Mouse (Mus musculus) heart, embryonic 10.5 days (tissue): Measurements from ENCODE around the gene Sin3b. TPM values are rescaled to one million over a fixed set of nuclear protein-coding genes. Genes with fewer than 3 reads are reported as not detected.
"Not testable (repeated sequence)": the region's sequence is repeated elsewhere in the genome, so short reads cannot be mapped to it uniquely, and the experiment has no call there.

Experiments used
- DNase-seq: peaks from one replicate; pipeline ENCODE4 v3.0.0-alpha.2; 2017; ENCODE audit warnings: low spot score
- H3K27ac ChIP-seq: fragments of 300-500 bp; sonication (generic); 2 replicates; pipeline ENCODE4 v1.5.1; 2016; ENCODE audit warnings: mild to moderate bottlenecking
- H3K27me3 ChIP-seq: fragments of 300-500 bp; sonication (generic); 2 replicates; pipeline ENCODE4 v1.6.1; 2016; ENCODE audit warnings: mild to moderate bottlenecking; ENCODE audit not compliant: poor library complexity, insufficient read depth, severe bottlenecking
- H3K36me3 ChIP-seq: fragments of 300-500 bp; sonication (generic); 2 replicates; pipeline ENCODE4 v1.6.1; 2016; ENCODE audit warnings: mild to moderate bottlenecking, moderate library complexity
- H3K4me1 ChIP-seq: fragments of 300-500 bp; sonication (generic); 2 replicates; pipeline ENCODE4 v1.6.1; 2016; ENCODE audit warnings: mild to moderate bottlenecking
- H3K4me3 ChIP-seq: fragments of 300-500 bp; sonication (generic); 2 replicates; pipeline ENCODE4 v1.5.1; 2016; ENCODE audit warnings: mild to moderate bottlenecking, moderate library complexity
- H3K9me3 ChIP-seq: fragments of 300-500 bp; sonication (generic); 2 replicates; pipeline ENCODE4 v1.6.1; 2016; ENCODE audit warnings: mild to moderate bottlenecking, moderate library complexity
- WGBS: fragments of 180-500 bp; shearing (Covaris S2); methylation state at CpG from one replicate; pipeline ENCODE4 v1.1.7; 2016; 5-methylcytosine and 5-hydroxymethylcytosine counted together
- polyA plus RNA-seq: library from polyadenylated mRNA; unstranded; fragments of >200 nt; fragmentation: Nextera tagmentation; extraction: Ambion mirVana; gene quantifications from 2 replicates; pipeline ENCODE4 v1.2.1, GENCODE M21; 2016

Sin3b gene
- 151 and 158 TPM in 2 replicates for polyA plus RNA-seq

DNA sequence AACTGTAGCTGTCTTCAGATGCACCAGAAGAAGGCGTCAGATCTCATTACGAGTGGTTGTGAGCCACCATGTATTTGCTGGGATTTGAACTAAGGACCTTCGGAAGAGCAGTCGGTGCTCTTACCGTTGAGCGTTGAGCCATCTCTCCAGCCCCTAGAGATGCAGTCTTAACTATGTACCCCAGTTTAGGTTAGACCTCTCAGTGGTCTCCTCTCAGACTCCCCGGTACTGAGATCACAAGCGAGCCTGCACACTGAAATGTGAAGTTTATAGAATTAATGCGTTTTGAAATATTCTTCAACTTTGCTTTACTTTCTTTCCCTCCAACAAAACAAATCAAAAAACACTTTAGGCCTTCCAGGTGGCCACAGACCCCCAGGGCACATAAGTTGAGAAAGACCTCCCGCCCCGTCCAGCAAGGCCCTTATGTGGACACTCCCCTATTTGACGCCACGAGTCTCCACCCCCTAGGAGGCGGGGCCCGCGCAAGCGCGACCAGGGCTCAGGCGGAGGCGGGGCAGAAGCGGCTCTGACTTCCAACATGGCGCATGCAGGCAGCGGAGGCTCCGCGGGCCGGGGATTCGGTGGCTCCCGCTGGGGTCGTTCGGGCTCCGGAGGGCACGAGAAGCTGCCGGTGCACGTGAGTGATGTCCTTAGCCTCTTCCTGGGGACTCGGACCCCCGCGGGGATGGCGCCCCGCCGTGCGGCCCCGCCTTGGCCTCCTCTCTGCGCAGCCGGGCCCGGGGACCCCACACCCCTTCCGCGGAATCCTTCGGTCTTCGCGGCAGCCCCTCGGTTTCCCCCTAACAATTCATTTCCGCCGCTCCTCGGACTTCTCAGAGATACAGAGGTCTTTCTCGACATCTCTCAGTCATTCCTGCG lies at the start of gene Sin3b:
Sin3b (plus strand) TSS at position 517 of the 882 bp plus-strand sequence.
- H3K27ac ChIP-seq = peak within 1 kb of the TSS; percentile 97
- H3K9me3 ChIP-seq = no peaks in the 10 kb centered on the region
- 13% methylated on average over 56 of the region's 56 CpGs for WGBS
- peaks cover 8% of the 10 kb centered on the region for H3K4me1 ChIP-seq
- peak; percentile 97 for DNase-seq
- H3K4me3 ChIP-seq = peak within 1 kb of the TSS; percentile 96
- peaks cover 34% of the 10 kb centered on the region for H3K36me3 ChIP-seq
- H3K27me3 ChIP-seq = no peaks in the 10 kb centered on the region

DNA sequence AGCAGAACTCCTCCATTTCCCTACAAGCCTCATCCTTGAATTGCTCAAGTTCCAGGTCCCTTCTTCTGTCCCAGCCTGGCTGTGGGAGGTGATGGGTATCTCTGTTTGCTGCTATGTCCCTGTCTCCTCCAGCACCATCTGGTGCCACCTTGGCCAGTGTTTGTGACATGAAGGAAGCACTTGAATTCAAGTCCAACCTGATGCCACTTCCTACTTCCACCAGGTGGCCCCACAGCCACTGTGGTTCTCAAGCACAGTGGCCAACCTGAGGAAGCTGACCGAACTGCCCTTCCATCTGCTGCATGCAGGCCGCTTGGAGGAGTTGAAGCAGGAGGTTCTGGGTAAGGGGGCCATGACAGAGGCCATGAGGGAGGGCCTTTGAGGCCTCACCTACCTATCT lies 48.9 kb upstream of the Sin3b start:
- DNase-seq = no peak
- Histone ChIP-seq H3K36me3 (no peaks in the 10 kb centered on the region), H3K27ac (no peak overlapping the region), H3K4me3 (no peak overlapping the region), H3K4me1 (no peaks in the 10 kb centered on the region), H3K9me3 (no peaks in the 10 kb centered on the region), H3K27me3 (no peaks in the 10 kb centered on the region)
- WGBS = 71% methylated on average over 2 of the region's 2 CpGs

DNA sequence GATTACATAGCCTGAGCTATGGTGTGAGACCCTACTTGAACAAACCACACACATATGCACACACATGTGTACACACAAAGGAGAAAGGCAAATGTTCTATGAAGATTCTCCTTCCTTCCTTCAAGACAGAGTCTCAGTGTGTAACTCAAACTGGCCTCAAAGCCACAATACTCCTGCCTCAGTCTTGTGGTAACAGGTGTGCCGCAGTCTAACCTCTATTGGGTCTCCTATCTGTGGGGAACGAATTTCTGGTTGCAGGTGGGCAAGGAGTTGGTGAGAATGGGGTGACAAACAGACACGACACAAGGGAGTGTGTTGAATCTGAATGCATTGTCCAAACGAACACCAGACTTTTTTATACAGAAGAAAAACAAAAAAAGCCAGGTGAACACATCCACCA lies 46.6 kb upstream of the Sin3b start:
- no peak for DNase-seq
- Histone ChIP-seq H3K9me3 (no peaks in the 10 kb centered on the region), H3K27me3 (no peaks in the 10 kb centered on the region), H3K36me3 (no peaks in the 10 kb centered on the region), H3K4me1 (no peaks in the 10 kb centered on the region), H3K27ac (no peak overlapping the region), H3K4me3 (no peak overlapping the region)
- WGBS = 52% methylated on average over 4 of the region's 4 CpGs

DNA sequence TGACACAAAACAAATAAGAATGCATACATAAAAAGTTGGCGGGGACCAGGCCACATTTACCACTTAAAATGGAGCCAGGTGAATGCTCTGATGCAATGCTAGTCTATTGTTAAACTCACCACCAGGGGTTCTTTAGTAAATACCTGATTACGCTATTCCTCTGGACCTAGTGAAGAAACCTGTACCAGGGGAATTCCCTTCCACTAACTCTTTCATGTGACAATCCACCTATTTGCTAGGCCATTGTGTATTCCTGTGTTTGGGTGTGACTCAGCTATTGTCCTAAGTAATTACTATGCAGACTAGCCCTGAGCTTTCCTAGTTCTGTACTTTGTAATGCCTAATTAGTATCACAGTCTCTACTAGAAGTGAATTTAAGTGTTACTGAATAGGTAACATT lies 46.2 kb upstream of the Sin3b start:
- H3K9me3 ChIP-seq, H3K27me3 ChIP-seq, H3K4me3 ChIP-seq, H3K36me3 ChIP-seq, DNase-seq, H3K4me1 ChIP-seq, H3K27ac ChIP-seq: not testable (repeated sequence)
- WGBS = 51% methylated on average over 2 of the region's 2 CpGs

DNA sequence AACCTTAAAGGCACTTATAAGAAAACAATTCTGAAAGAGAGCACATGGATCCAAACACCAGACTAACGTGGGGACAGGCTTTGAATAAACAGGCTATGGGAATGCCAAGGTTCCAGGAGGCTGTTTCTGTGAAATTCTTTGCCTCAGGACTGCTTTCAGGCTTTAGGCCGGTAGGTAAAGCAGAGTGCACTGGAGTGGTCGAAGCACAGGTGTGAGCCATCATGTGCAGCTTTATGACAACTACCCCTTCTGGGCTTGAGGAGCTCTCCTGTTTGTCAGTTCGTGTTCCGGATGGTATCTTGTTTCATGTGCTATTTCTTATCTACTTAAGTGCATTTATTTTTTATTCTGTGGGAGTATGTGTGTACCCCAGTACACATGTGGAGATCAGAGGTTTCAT lies 45.8 kb upstream of the Sin3b start:
- H3K27ac ChIP-seq = no peak overlapping the region
- WGBS = 63% methylated on average over 5 of the region's 5 CpGs
- no peaks in the 10 kb centered on the region for H3K36me3 ChIP-seq
- DNase-seq = no peak
- no peaks in the 10 kb centered on the region for H3K9me3 ChIP-seq
- H3K4me3 ChIP-seq = no peak overlapping the region
- H3K27me3 ChIP-seq = no peaks in the 10 kb centered on the region
- H3K4me1 ChIP-seq = no peaks in the 10 kb centered on the region

DNA sequence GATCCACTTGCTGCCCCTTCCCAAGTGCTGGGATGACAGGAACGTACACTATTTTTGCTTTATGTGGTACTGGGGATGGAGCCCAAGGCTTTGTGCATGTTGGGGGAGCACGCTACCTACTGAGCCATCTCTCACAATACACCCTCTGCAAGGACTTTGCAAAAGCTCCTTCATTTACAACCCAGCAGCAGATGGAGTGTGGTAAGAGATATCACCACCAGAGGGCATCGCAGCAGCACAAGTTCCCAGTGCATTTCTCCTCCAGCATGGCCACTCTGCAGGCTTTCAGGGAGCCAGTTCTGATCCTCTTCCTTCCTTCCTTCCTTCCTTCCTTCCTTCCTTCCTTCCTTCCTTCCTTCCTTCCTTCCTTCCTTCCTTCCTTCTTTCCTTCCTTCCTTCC lies 43.0 kb upstream of the Sin3b start:
- no peak overlapping the region for H3K27ac ChIP-seq
- H3K4me1 ChIP-seq = 0 out of 2 replicates have a peak, but pooled peaks cover 4% of the 10 kb centered on the region
- no peak overlapping the region for H3K4me3 ChIP-seq
- no peak for DNase-seq
- 8% methylated on average over 3 of the region's 3 CpGs for WGBS
- no peaks in the 10 kb centered on the region for H3K36me3 ChIP-seq
- no peaks in the 10 kb centered on the region for H3K27me3 ChIP-seq
- no peaks in the 10 kb centered on the region for H3K9me3 ChIP-seq

DNA sequence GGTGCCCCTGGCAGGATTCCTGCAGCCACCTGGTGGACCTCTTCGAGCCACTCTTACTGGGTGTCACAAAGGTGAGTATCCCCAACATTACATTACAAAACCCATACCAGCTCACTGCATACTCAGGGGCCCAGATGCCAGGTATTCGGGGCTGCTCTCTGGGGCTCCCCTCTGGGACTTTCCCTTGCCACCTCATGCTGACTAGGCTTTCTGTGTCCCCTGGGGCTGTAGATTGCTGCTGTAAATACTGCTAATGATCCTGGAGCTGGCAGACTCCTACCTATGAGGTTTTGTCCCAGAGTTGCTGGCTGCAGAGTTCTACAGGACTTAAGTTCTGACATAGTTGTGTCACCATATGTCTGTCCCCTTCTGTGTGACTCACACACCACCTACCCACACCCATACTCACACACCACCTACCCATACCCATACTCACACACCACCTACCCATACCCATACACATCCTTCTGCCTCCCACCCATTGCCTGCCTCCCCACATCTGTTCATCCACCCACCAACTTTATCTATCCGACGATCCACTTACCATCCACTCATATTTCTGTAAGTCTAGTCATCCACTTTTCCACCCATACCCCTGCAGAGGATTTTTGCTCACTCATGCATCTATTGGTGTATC lies 40.9 kb upstream of the Sin3b start:
- 77% methylated on average over 4 of the region's 4 CpGs for WGBS
- Histone ChIP-seq H3K9me3 (no peaks in the 10 kb centered on the region), H3K27me3 (no peaks in the 10 kb centered on the region)

DNA sequence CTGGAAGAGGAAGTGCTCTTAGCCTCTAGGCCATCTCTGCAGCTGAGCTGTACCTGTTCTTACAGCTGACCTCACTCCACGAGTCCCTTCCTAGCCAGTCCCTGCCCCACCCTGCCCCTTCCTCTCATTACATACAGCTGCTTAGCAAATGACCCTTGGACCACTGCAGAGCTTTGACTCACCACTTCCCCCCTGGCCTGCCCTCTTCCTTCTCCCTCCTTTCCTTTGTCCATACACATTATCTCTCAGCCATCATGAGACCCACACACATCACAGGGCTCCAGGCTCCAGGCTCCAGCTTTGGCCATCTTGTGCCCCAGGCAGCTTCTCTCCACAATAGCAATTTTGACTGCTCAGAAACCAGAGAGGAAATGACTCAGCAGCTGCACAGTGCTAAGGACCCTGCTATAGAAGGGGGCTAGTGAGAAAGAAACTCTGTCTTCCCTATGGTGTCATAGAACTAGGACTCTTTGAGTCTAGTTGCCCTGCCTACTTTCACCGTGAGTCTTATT lies 40.0 kb upstream of the Sin3b start:
- H3K4me3 ChIP-seq = no peak overlapping the region
- DNase-seq = no peak
- 0 out of 2 replicates have a peak, but pooled peaks cover 4% of the 10 kb centered on the region for H3K4me1 ChIP-seq
- H3K27me3 ChIP-seq = no peaks in the 10 kb centered on the region
- peak overlapping the region; percentile 36 for H3K27ac ChIP-seq
- no peaks in the 10 kb centered on the region for H3K9me3 ChIP-seq
- 30% methylated on average over 2 of the region's 2 CpGs for WGBS
- no peaks in the 10 kb centered on the region for H3K36me3 ChIP-seq

More for the DNA sequence above, 40.9 kb upstream of the Sin3b start:
- H3K4me3 ChIP-seq = no peak overlapping the region
- no peak overlapping the region for H3K27ac ChIP-seq
- H3K36me3 ChIP-seq = no peaks in the 10 kb centered on the region
- no peak for DNase-seq
- 0 out of 2 replicates have a peak, but pooled peaks cover 4% of the 10 kb centered on the region for H3K4me1 ChIP-seq

DNA sequence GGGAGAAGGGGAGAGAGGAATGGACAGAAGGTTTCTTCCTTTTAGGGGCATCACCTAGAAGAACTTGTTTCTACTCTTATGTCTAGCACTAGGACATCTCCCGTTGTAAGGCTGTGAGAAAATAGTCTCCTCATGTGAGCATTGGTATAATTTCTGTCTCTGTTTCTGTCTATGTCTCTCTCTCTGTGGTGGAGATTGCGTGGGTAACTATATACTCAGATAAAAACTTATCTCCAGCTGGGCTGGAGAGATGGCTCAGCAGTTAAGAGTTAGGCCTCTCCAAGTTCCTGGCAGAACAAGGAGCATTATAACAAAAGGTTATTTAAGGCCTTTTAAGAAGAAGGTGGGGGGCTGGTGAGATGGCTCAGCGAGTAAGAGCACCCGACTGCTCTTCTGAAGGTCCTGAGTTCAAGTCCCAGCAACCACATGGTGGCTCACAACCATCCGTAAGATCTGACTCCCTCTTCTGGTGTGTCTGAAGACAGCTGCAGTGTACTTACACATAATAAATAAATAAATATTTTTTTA lies 39.4 kb upstream of the Sin3b start:
- not testable (repeated sequence) for DNase-seq, H3K9me3 ChIP-seq, H3K4me1 ChIP-seq, H3K27me3 ChIP-seq, H3K4me3 ChIP-seq, H3K36me3 ChIP-seq
- H3K27ac ChIP-seq = peak overlapping the region; percentile 36; the same call in 1 of the 2 replicates
- WGBS = 89% methylated on average over 5 of the region's 5 CpGs

DNA sequence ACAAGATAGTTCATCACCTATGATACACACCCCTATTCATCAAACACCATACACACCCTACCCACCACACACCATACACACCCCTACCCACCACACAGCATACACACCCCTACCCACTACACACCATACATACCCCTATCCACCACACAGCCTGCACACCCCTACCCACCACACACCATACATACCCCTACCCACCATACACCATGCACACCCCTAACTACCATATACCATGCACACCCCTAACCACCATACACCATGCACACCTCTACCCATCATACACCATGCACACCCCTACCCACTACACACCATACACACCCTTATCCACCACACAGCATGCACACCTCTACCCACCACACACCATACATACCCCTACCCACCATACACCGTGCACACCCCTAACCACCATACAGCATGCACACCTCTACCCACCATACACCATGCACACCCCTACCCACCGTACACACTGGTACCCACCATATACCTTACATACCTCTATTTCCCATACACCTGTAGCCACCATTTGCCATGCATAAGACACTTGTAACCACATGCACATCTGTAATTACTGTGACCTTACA lies 24.6 kb upstream of the Sin3b start:
- no peak overlapping the region for H3K27ac ChIP-seq
- H3K36me3 ChIP-seq = no peaks in the 10 kb centered on the region
- DNase-seq = no peak
- 86% methylated on average over 2 of the region's 2 CpGs for WGBS
- no peaks in the 10 kb centered on the region for H3K4me1 ChIP-seq
- H3K4me3 ChIP-seq = no peak overlapping the region
- no peaks in the 10 kb centered on the region for H3K27me3 ChIP-seq
- H3K9me3 ChIP-seq = no peaks in the 10 kb centered on the region

DNA sequence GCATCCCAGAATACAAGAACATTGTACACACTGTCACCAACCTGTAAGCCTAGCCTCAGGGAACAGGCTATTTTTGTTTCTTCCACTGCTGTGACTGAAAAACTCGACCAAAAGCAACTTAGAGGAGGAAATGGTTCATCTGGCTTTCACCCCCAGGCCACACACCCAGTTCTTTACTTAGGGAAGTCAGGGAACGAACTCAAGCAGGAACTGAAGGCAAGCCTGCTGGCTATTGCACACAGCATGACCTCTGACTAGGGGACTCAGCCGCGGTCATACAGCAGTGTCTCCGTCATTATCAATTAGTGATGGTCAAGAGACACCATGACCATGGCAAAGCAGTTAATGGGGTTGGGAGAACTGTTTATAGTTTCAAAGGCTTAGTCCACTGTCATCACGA lies 10.5 kb upstream of the Sin3b start:
- Histone ChIP-seq H3K9me3 (no peaks in the 10 kb centered on the region), H3K4me3 (no peak overlapping the region), H3K27ac (no peak overlapping the region), H3K27me3 (no peaks in the 10 kb centered on the region), H3K36me3 (no peaks in the 10 kb centered on the region), H3K4me1 (no peaks in the 10 kb centered on the region)
- DNase-seq = no peak
- 66% methylated on average over 6 of the region's 6 CpGs for whole genome bisulfite sequencing

DNA sequence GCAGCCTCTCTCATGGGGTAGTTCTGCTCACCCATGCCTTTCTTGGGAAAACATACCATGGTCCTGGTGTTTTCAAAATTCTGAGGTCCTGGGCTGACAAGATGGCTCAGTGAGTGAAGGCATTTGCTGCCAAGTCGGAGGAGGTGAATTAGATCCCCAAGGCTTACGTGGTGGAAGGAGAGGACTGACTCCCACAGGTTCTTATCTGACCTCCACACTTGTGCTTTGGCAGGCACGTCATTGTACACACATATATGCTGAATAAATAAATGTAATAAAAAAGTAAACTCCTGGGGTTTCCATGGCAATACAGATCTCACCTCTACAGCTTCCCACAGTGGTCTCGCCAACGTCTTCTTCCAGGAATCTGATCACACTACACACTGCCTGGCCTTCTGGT lies 6.5 kb upstream of the Sin3b start:
- no peak for DNase-seq
- no peaks in the 10 kb centered on the region for H3K4me1 ChIP-seq
- 77% methylated on average over 5 of the region's 5 CpGs for WGBS
- no peaks in the 10 kb centered on the region for H3K9me3 ChIP-seq
- no peak overlapping the region for H3K27ac ChIP-seq
- no peaks in the 10 kb centered on the region for H3K27me3 ChIP-seq
- H3K36me3 ChIP-seq = no peaks in the 10 kb centered on the region
- H3K4me3 ChIP-seq = no peak overlapping the region

DNA sequence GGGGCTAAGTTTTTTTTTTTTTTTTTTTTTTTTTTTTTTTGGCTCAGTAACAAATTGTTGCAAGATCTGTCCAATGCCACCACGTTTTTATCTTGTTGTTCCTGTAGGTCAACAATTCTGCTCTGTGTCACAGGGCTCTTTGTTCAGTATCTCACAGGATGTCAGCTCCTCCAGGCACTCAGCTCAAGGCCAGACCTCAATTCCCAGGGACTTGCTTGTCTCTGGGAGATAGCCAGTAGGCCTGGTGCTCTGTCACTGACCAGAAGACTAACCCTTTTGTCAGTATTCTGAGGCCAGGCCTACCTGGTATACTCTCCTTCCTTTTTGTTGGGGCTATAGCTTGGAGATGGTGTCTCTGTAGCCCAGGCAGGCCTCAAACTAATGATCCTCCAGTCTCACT lies 2.5 kb upstream of the Sin3b start:
- no peak for DNase-seq
- Histone ChIP-seq H3K27ac (no peak overlapping the region), H3K36me3 (peaks cover 10% of the 10 kb centered on the region), H3K4me1 (peaks cover 8% of the 10 kb centered on the region), H3K4me3 (no peak overlapping the region), H3K27me3 (no peaks in the 10 kb centered on the region), H3K9me3 (no peaks in the 10 kb centered on the region)
- WGBS = 14% methylated on average over 1 of the region's 1 CpGs
